Mouse (Mus musculus) c-Kit-positive CD71-negative TER-119-negative erythroid progenitor cells, embryonic 14.5 days (primary cell): ENCODE measurements at regions not wholly inside any gene's neighbourhood (a gene's known extent, or its start where the extent isn't known, plus 50 kb on each side); places are given as distances from the start of the nearest gene placed in this dataset.

Source experiments
- DNase-seq: peaks from one replicate; pipeline ENCODE4 v3.0.0-alpha.2; 2013; ENCODE audit warnings: low read depth

DNA sequence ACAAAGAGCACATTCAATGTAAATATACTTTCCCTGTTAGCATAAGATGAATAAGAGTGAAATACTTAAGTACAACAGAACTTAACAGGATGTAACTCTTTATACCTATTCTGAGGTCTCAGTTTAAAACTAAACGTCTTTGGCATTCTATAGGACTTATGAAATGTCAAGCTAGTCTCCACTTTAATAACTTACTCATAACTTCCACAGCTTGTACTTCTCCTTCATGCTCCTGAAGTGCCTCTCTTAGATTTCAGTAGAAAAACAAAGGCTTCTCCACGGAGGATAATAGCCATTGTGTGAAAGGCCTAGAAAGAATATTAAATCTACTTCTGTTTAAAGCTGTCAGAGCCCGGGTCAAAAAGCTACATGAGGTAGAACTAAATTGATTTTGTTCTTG, 117.9 kb upstream of the Kynu start:
- no peak for DNase-seq

DNA sequence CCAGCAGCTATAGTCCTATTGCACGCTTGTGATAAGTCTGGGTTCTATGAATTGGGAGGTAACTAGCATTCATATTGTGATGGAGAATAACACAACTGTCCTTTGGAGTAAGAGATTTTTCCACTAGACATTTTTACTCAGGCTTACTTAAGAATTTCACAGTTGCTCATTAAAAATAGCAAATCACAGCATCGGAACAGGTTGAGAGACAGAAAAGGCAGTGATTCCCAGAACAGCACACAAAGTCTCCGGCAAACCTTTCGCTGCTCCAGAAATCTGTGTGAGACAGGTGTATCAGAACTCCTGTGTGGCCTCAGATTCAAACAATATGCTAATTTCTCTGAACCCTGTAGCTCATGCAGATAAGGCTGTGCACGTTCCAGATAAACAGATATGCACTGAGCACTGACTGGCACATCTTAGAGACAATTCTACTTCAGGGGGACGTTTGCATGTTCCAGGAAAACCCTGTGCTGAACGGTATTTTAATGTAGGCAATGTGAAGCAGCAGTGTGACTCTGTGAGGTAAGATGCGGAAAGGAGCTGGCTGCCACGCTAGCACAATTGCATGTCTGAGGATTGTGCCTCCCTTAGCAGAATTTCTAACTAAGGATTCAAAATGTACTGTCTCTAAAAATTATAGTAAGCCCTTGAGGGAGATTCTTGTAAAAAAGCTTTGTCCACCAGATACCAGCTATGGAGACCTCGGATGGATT, 99.8 kb upstream of the Kynu start:
- no peak for DNase-seq

DNA sequence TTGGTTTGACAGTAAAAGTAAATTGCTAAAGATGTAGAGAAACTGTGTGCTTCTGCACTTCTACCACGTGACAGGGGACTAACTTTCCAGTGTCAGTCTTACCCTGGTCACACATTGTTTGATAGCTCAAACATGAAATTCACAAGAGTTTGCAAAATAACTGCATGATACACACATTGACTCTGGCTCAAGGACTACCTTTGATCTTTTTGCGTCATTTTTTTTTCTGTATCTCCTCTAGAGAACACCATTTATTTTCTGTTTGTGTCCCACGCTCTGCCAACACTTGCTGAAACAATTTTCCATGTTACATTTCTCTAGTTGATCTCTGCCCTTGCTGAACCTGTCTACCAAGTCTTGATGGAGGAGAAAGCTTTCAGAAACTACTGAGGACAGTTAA, 86.0 kb upstream of the Kynu start:
- no peak for DNase-seq

DNA sequence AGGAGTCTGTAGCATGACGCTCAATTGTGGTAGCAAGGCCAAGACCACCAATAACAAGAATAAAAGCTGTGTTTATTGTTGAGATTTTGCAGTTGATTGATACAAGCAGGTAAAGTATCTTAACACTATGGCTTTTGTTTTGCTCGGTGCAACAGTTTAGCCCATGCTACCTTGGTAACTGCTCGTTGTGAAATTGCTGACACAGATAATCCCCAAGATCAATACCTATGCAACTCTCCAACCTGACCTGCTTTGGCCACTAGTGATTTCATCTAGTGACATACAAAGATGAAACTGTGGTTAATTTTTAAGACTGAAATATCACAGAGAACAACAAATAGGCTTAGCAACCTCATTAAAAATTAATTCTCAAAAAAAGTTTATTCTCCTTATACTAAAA, 85.2 kb upstream of the Kynu start:
- no peak for DNase-seq

DNA sequence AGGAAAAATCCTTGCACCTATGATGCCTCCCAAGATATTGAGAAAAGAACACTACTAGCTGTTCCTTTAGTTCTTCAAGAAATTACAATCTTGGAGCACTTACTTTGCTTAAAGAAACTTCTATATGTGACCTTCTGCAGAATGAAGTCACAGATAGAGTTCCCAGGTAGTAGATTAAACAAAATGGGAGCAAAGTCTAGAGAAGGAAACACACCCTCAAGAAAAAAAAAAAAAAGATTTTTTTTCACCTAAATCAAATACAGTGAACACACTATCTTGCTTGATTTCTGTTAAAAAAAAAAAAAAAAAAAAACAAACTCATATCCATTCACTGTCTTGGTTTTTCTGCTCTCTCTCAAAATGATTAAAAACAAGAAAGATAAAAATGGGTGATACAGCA, 76.6 kb upstream of the Kynu start:
- DNase-seq: no peak

DNA sequence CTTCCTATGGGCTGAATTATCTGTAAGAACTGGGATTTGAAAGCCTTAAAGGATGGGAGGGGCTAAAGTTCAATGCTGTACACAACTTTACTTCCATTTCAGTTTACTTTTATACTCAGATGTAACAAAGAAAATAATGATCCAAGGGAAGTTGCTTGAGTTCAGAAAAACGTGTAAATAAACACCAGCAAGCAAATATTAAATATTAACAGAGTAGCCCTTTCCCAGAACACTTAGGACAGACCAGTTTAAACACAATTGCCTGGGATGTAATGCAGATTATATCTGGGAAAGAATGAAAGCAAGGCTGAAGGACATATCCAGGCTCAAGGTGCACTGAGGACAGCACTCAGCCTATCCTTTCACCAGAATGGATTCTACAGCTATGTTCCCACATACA, 75.3 kb upstream of the Kynu start:
- no peak for DNase-seq
